Mouse (Mus musculus) megakaryocyte-erythroid progenitor cell, adult 5 weeks (primary cell): ENCODE data around the gene Tmem110. TPM values are rescaled to one million over a fixed set of nuclear protein-coding genes. Genes with fewer than 3 reads are reported as not detected.

Source experiments
- polyA plus RNA-seq: library from polyadenylated mRNA; stranded (reverse); fragments of >175 nt; gene quantifications from 2 replicates; pipeline ENCODE4 v1.2.3, GENCODE M21; 2012

Gene Tmem110
- polyA plus RNA-seq = 24.1 and 25.4 TPM in 2 replicates

DNA sequence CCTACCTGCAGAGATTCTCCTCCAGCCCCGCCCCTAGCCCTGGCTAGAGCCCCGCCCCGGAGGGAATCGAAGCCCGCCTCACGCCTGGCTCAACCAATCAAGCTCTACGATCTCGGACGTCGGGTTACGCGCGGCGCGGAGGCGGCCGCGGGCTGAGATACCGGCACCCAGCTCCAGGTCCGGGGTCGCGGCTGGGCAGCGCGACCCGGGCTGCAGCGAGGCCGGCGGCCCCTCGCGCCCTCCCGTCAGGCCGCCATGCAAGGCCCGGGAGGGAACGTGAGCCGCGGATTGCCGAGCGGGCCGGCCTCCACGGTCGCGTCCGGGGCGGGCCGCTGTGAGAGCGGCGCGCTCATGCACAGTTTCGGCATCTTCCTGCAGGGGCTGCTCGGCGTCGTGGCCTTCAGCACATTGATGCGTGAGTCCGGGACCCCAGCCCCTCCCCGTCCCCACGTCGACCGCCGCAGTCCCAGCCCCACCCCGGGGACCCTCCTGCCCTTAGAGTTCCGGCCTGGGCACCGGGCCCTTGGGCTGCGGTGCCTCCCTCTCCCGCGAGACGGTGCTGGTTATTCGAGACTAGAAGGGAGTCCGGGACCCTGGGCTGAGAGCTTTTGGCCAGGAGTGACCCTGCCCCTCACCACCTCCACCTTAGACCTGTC is at the start of gene Tmem110:
TSS of gene Tmem110 (plus strand) at position 115 of the 656 bp plus-strand sequence.

DNA sequence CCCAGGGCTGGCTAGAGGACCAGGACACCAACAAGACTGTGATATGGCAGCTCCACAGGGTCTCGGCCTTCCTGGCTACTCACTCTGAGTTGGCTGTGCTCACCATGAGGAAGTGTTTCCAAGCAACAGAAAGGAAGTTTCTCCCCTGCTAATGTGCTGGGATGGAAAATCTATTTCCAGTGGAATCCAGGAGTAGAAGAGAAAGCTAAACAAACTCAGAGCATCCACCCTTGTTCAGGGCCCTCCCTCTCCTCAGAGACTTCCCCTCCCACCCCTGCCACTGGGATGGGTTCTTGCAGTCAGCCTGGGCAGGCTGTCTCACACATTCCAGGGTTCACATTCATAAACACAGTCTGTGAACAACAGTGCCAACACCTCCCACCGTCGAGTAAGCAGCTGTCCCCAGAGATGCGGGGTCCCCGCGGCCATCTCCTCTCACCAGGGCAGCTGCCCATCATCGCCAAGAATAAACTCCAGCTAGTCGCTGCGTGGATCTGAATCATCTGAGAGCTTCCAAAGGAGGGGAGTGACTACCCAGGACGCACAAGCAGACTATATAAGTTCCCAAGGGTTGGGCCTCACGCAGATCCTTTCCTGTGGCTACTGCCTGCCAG is 53.7 kb downstream of the Tmem110 start, which contains the start of gene Mustn1:
TSS of gene Mustn1 (plus strand) at position 243 of the 614 bp plus-strand sequence.

DNA sequence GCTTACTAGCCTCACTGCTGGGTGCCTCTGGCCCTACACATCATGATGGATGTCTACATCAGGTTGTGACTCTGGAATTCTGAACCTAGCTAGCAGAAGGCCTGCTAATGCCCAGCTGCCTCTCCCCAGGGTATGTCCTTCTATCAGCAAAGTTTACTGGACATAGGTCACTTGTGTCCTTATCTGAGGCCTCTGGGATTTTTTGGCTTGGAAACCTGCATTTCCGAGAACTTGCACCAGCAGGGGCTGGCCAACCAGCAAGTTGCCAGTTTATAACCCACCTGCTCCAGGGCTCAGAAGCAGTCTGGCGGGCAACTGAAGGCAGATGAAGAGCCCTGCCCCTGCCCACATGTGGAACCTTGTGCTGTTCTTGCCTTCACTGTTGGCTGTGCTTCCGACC is 60.8 kb downstream of the Tmem110 start, which contains the start of gene Itih4:
TSS of gene Itih4 (plus strand) at position 273 of the 400 bp plus-strand sequence.

DNA sequence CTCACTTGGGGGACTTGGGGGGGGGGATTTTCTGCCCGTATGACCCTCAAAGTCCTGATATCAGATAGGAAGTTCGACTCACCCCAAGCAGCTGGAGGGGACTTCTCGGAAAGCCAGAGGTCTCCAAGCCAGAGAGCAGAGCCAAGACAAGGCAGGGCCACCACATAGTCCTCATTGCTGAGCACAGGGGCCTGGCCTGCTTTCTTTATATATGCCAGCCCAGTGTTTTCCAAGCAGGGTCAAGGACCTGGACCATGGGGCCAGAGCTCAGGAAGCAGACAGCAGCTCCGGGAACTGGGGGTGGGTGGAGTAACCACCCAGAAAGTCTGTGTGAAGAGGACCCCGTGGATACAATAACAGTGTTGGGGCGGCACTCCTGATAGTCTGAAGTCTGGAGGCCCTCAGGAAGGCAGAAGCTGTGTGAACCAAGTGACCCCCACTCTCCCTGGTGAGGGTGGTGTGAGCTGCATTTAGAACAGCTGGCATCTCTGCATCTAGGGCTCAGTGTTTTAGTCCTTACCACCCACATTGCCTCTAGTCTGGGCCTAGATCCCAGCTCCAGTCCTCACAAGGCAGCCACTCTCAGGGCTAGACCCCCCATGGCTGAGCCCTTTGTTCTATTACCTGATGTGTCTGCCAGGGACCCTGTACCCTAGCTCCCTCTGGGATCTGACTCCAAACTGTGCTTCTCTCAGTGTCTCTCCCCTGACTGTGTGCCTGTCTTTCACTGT is 98.2 kb downstream of the Tmem110 start, which contains the start of gene Itih3:
TSS of gene Itih3 (minus strand) at position 386 of the 731 bp plus-strand sequence.

Other genes with a start within 250 kb of the Tmem110 start
- gene Prkcd, start 199.4 kb upstream of the Tmem110 start, polyA plus RNA-seq = 83.9 and 100 TPM in 2 replicates
- gene Rft1, start 171.2 kb upstream of the Tmem110 start, polyA plus RNA-seq = 4.5 and 5.6 TPM in 2 replicates
- gene Sfmbt1, start 110.7 kb upstream of the Tmem110 start, polyA plus RNA-seq = 2.3 and 2.8 TPM in 2 replicates
- 0.40 and 0.62 TPM in 2 replicates for gene Mustn1, start 53.6 kb downstream of the Tmem110 start, polyA plus RNA-seq
- gene Itih4, start 60.9 kb downstream of the Tmem110 start, polyA plus RNA-seq = not detected in 2 replicates
- not detected in 2 replicates for gene Itih3, start 98.2 kb downstream of the Tmem110 start, polyA plus RNA-seq
- gene Itih1, start 117.7 kb downstream of the Tmem110 start, polyA plus RNA-seq = not detected in 2 replicates
- gene Nek4, start 125.8 kb downstream of the Tmem110 start, polyA plus RNA-seq = 3.4 and 3.9 TPM in 2 replicates
- gene Glt8d1, start 175.8 kb downstream of the Tmem110 start, polyA plus RNA-seq = 5.6 and 6.6 TPM in 2 replicates
- gene Spcs1, start 176.1 kb downstream of the Tmem110 start, polyA plus RNA-seq = 21.1 and 23.1 TPM in 2 replicates
- 8.0 and 8.9 TPM in 2 replicates for gene Pbrm1, start 193.5 kb downstream of the Tmem110 start, polyA plus RNA-seq
- 25.0 and 35.7 TPM in 2 replicates for gene Gnl3, start 193.6 kb downstream of the Tmem110 start, polyA plus RNA-seq